Mouse (Mus musculus): ENCODE measurements around the gene Tmem104. TPM values are rescaled to one million over a fixed set of nuclear protein-coding genes. Genes with fewer than 3 reads are reported as not detected.

The Tmem104 gene
- polyA plus RNA-seq, 1 experiment, result 15.5 TPM

DNA sequence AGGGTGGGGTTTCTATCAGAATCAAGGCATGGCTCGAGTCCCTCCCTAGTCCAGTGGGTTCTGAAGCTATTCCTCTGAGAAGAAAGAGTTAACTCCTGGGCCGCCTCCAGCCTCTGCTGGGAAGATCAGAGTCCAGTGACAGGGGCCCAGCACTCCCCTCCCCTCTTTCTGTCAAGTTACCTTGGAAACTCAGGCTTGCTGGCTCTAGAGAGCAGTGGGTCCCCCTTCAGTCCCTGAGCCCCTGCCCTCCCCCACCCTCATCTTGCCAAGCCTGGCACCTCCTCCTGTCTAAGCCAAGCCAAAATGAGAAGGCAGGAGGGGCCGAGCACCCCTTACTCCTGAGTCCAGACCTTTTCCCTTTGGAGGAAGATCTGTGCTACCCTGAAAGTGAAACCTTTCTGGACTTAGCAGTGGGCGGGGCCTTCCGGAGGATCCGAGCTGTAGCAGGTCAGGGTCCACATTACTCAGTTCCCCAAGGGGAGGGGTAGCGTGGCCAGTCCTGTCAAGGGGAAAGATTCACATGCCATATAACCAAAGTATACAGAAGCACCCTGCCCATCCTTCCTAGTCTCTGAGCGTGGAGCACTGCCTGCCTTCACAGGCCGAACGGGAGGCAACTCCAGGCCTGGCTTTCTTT lies 9.6 kb upstream of the Tmem104 start:
- Histone ChIP-seq H3K4me2 (ENCODE audit: low read depth) (no peak overlapping the region), H3K36me3 (ENCODE audit: control insufficient read depth, insufficient read depth) (no peaks in the 10 kb centered on the region), H3K79me2 (ENCODE audit: control insufficient read depth, insufficient read depth) (no peaks in the 10 kb centered on the region), H3ac (ENCODE audit: control insufficient read depth, insufficient read length) (no peak overlapping the region), H3K27me3 (ENCODE audit: control insufficient read depth, insufficient read depth, insufficient read length) (no peaks in the 10 kb centered on the region), H3K4me3 (no peak overlapping the region)
- TF ChIP-seq TCF12 (IDR thresholded peaks at IDR 0.05; ENCODE audit: insufficient read depth, poor library complexity, severe bottlenecking) (no peak), MYOG (IDR thresholded peaks at IDR 0.05; ENCODE audit: control insufficient read depth in 1 of 3, insufficient read depth in 1 of 3, insufficient read length in 2 of 3, low read depth in 2 of 3) (no peak), POLR2A (IDR thresholded peaks at IDR 0.05; ENCODE audit: insufficient read length, low read depth) (no peak), E2F4 (IDR thresholded peaks at IDR 0.05; ENCODE audit: insufficient read depth) (no peak), USF1 (IDR thresholded peaks at IDR 0.05; ENCODE audit: low read depth) (no peak), MYOD1 (IDR thresholded peaks at IDR 0.05; ENCODE audit: control insufficient read depth in 1 of 3, insufficient read length in 2 of 3, low read depth in 2 of 3) (no peak), MAX (IDR thresholded peaks at IDR 0.05; ENCODE audit: low read depth) (no peak)

- Histone ChIP-seq H3K4me2 (ENCODE audit: low read depth) (no peak overlapping the region), H3K79me2 (ENCODE audit: control insufficient read depth, insufficient read depth) (no peaks in the 10 kb centered on the region), H3K36me3 (ENCODE audit: control insufficient read depth, insufficient read depth) (no peaks in the 10 kb centered on the region), H3K27me3 (ENCODE audit: control insufficient read depth, insufficient read depth, insufficient read length) (no peaks in the 10 kb centered on the region), H3ac (ENCODE audit: control insufficient read depth, insufficient read length) (no peak overlapping the region), H3K4me3 (no peak overlapping the region)
- TF ChIP-seq E2F4 (IDR thresholded peaks at IDR 0.05; ENCODE audit: insufficient read depth), result no peak
- no peak for TF ChIP-seq MYOD1 (IDR thresholded peaks at IDR 0.05; ENCODE audit: control insufficient read depth in 1 of 3, insufficient read length in 2 of 3, low read depth in 2 of 3)
- no peak for TF ChIP-seq TCF12 (IDR thresholded peaks at IDR 0.05; ENCODE audit: insufficient read depth, poor library complexity, severe bottlenecking)
- no peak for TF ChIP-seq CEBPB (IDR thresholded peaks at IDR 0.05; ENCODE audit: insufficient read depth, poor library complexity, severe bottlenecking)
- TF ChIP-seq SRF (IDR thresholded peaks at IDR 0.05; ENCODE audit: control insufficient read depth, insufficient read length, low read depth), result no peak
These were observed 8.5 kb upstream of the Tmem104 start for GRCm38 (mm10) chr11:115178766-115179165.

- H3K27me3 ChIP-seq (ENCODE audit: control insufficient read depth, insufficient read depth, insufficient read length), result no peaks in the 10 kb centered on the region
- H3K4me2 ChIP-seq (ENCODE audit: low read depth), result no peak overlapping the region
- no peaks in the 10 kb centered on the region for H3K36me3 ChIP-seq (ENCODE audit: control insufficient read depth, insufficient read depth)
- no peak overlapping the region for H3ac ChIP-seq (ENCODE audit: control insufficient read depth, insufficient read length)
- H3K4me3 ChIP-seq, result no peak overlapping the region
- TF ChIP-seq REST (IDR thresholded peaks at IDR 0.05; ENCODE audit: insufficient read depth, insufficient read length), result no peak
- TF ChIP-seq TCF3 (IDR thresholded peaks at IDR 0.05; ENCODE audit: insufficient read length, low read depth), result no peak
- no peak for TF ChIP-seq TCF12 (IDR thresholded peaks at IDR 0.05; ENCODE audit: insufficient read depth, poor library complexity, severe bottlenecking)
- no peak for TF ChIP-seq USF1 (IDR thresholded peaks at IDR 0.05; ENCODE audit: low read depth)
- TF ChIP-seq CEBPB (IDR thresholded peaks at IDR 0.05; ENCODE audit: insufficient read depth, poor library complexity, severe bottlenecking), result no peak
- no peak for TF ChIP-seq MYOD1 (IDR thresholded peaks at IDR 0.05; ENCODE audit: control insufficient read depth in 1 of 3, insufficient read length in 2 of 3, low read depth in 2 of 3)
- no peak for TF ChIP-seq MAX (IDR thresholded peaks at IDR 0.05; ENCODE audit: low read depth)
- TF ChIP-seq SRF (IDR thresholded peaks at IDR 0.05; ENCODE audit: control insufficient read depth, insufficient read length, low read depth), result no peak
- TF ChIP-seq E2F4 (IDR thresholded peaks at IDR 0.05; ENCODE audit: insufficient read depth), result no peak
- no peak for TF ChIP-seq MYOG (IDR thresholded peaks at IDR 0.05; ENCODE audit: control insufficient read depth in 1 of 3, insufficient read depth in 1 of 3, insufficient read length in 2 of 3, low read depth in 2 of 3)
- TF ChIP-seq POLR2AphosphoS2 (IDR thresholded peaks at IDR 0.05; ENCODE audit: insufficient read length, low read depth), result no peak
- no peak for TF ChIP-seq POLR2A (IDR thresholded peaks at IDR 0.05; ENCODE audit: insufficient read length, low read depth)
- H3K79me2 ChIP-seq (ENCODE audit: control insufficient read depth, insufficient read depth), result no peaks in the 10 kb centered on the region
These were observed 8.1 kb upstream of the Tmem104 start for GRCm38 (mm10) chr11:115179191-115179590.

- Histone ChIP-seq H3K27me3 (ENCODE audit: control insufficient read depth, insufficient read depth, insufficient read length) (no peaks in the 10 kb centered on the region), H3K4me3 (no peak overlapping the region), H3ac (ENCODE audit: control insufficient read depth, insufficient read length) (no peak overlapping the region), H3K4me2 (ENCODE audit: low read depth) (no peak overlapping the region), H3K79me2 (ENCODE audit: control insufficient read depth, insufficient read depth) (no peaks in the 10 kb centered on the region), H3K36me3 (ENCODE audit: control insufficient read depth, insufficient read depth) (no peaks in the 10 kb centered on the region)
- TF ChIP-seq REST (IDR thresholded peaks at IDR 0.05; ENCODE audit: insufficient read depth, insufficient read length), result no peak
- TF ChIP-seq TCF12 (IDR thresholded peaks at IDR 0.05; ENCODE audit: insufficient read depth, poor library complexity, severe bottlenecking), result no peak
- TF ChIP-seq MYOD1 (IDR thresholded peaks at IDR 0.05; ENCODE audit: control insufficient read depth in 1 of 3, insufficient read length in 2 of 3, low read depth in 2 of 3), result no peak
- TF ChIP-seq E2F4 (IDR thresholded peaks at IDR 0.05; ENCODE audit: insufficient read depth), result no peak
- no peak for TF ChIP-seq SRF (IDR thresholded peaks at IDR 0.05; ENCODE audit: control insufficient read depth, insufficient read length, low read depth)
- TF ChIP-seq MAX (IDR thresholded peaks at IDR 0.05; ENCODE audit: low read depth), result no peak
- no peak for TF ChIP-seq MYOG (IDR thresholded peaks at IDR 0.05; ENCODE audit: control insufficient read depth in 1 of 3, insufficient read depth in 1 of 3, insufficient read length in 2 of 3, low read depth in 2 of 3)
- no peak for TF ChIP-seq TCF3 (IDR thresholded peaks at IDR 0.05; ENCODE audit: insufficient read length, low read depth)
- TF ChIP-seq POLR2A (IDR thresholded peaks at IDR 0.05; ENCODE audit: insufficient read length, low read depth), result no peak
- no peak for TF ChIP-seq POLR2AphosphoS2 (IDR thresholded peaks at IDR 0.05; ENCODE audit: insufficient read length, low read depth)
- no peak for TF ChIP-seq CEBPB (IDR thresholded peaks at IDR 0.05; ENCODE audit: insufficient read depth, poor library complexity, severe bottlenecking)
- no peak for TF ChIP-seq USF1 (IDR thresholded peaks at IDR 0.05; ENCODE audit: low read depth)
These were observed 7.4 kb upstream of the Tmem104 start for GRCm38 (mm10) chr11:115179881-115180280.

Measured in myocyte (in vitro differentiated cells).